Mouse (Mus musculus) heart, adult 2 months (tissue): Measurements from ENCODE around the gene Zscan10.

Experiments used
- CTCF ChIP-seq: fragments of 200-600 bp; IDR thresholded peaks from 2 replicates; pipeline ENCODE4 v1.8.1; 2022; ENCODE audit warnings: antibody characterized with exemption, mild to moderate bottlenecking, moderate library complexity
- EP300 ChIP-seq: fragments of 200-500 bp; IDR thresholded peaks from 2 replicates; pipeline ENCODE4 v1.6.1; 2011; ENCODE audit warnings: low read depth, low read length, control low read depth; ENCODE audit not compliant: insufficient read depth
- POLR2A ChIP-seq: fragments of 200-500 bp; IDR thresholded peaks from 2 replicates; pipeline ENCODE4 v1.6.1; 2011; ENCODE audit warnings: mild to moderate bottlenecking, low read depth, low read length, control low read depth; ENCODE audit not compliant: insufficient read depth

DNA sequence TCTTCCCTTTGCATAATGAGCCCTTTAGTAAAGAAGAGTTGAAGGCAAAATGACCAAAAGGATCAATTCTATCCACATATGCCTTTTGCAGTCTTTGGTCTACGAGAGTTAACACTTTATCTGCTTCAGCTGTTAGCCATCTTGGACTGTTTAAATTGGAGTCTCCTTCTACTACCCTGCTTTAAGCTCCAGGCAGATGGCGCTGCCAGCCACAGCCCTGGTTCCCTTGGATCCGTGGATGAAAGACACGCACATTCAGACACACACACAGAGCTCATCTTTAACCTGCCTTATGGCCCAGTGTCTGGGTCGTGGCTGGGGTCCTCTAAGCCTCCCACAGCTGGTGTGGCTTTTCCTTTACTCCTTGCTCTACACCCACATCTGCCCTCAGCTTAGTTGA is 29.6 kb upstream of the Zscan10 start:
- TF ChIP-seq CTCF (no peak), POLR2A (no peak), EP300 (no peak)
